Mouse (Mus musculus) cortical plate, adult 2 months (tissue): Measurements from ENCODE around the gene Atp1a1.

Source experiments
- CTCF ChIP-seq: fragments of 200-500 bp; IDR thresholded peaks from 2 replicates; pipeline ENCODE4 v1.5.1; 2011; ENCODE audit warnings: mild to moderate bottlenecking, control low read depth, low read length; ENCODE audit not compliant: insufficient read depth; ENCODE audit errors: extremely low read depth
- POLR2A ChIP-seq: fragments of 200-500 bp; IDR thresholded peaks from 2 replicates; pipeline ENCODE4 v1.6.1; 2011; ENCODE audit warnings: mild to moderate bottlenecking, low read length, control low read depth; ENCODE audit not compliant: insufficient read depth; ENCODE audit errors: extremely low read depth

GRCm38 (mm10) chr3:101586794-101587193 is 17.7 kb downstream of the Atp1a1 start:
- no peak for TF ChIP-seq CTCF
- no peak for TF ChIP-seq POLR2A
